Mouse (Mus musculus): ENCODE data around the gene Fscn2. TPM values are rescaled to one million over a fixed set of nuclear protein-coding genes. Genes with fewer than 3 reads are reported as not detected.
"Not testable (repeated sequence)": the region's sequence is repeated elsewhere in the genome, so short reads cannot be mapped to it uniquely, and the experiment has no call there.

Gene Fscn2
- polyA plus RNA-seq, 1 experiment from 2014 or later, result 0.61 TPM

DNA sequence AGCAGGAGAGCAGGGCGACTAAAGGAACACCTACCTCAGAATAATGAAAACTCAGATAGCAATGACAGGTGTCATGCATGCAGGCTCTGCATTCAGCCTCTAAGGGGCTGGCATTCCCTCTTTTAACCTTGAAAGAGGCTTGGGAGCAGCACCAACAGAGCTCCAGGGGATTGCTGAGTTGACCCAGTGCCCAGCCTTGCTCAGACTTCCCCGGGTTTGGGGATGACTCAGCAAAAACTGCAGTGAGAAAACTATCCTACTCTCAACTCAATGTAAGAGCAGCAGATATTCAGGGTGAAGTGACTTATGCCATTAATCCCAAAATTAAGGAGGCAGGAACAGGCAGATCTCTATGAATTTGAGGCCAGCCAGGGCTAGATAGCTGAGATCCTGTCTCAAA, 25.8 kb downstream of the Fscn2 start:
- Histone ChIP-seq H3K4me2 (replicated peaks) (no peak overlapping the region), H3K4me3 (no peak overlapping the region), H3K27ac (no peak overlapping the region), H3K4me1 (peaks cover under 1% of the 10 kb centered on the region), H3K36me3 (peaks cover 78% of the 10 kb centered on the region), H3K9me3 (no peaks in the 10 kb centered on the region), H3K9ac (no peak overlapping the region), H3K27me3 (no peaks in the 10 kb centered on the region)
- WGBS, result 79% methylated on average over 2 of the region's 2 CpGs
- ATAC-seq (ENCODE audit: low FRiP score, low read depth), result no peak

DNA sequence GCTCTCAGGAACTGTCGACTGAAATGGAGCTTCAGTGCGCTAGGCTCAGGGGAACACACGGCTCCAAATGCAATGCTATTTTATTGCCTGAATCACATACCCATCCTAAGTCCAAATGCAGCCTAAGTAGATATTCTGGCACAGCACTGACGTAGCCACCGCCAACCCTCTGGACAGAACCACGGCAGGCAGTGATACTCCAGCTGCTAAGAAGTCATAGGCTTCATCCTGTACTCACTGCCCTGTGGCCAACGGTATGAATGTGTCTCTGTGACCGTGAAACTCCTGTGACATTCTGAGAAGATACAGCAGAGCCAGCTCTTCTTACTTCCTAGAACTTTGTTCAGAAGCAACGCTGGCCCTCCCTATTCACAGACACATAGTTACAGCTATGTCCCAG, 27.2 kb downstream of the Fscn2 start:
- no peaks in the 10 kb centered on the region for H3K9me3 ChIP-seq
- no peak overlapping the region for H3K4me2 ChIP-seq (replicated peaks)
- H3K27me3 ChIP-seq, result no peaks in the 10 kb centered on the region
- no peak overlapping the region for H3K27ac ChIP-seq
- H3K4me3 ChIP-seq, result no peak overlapping the region
- peaks cover 8% of the 10 kb centered on the region for H3K4me1 ChIP-seq
- peaks cover 77% of the 10 kb centered on the region for H3K36me3 ChIP-seq
- no peak for ATAC-seq (ENCODE audit: low FRiP score, low read depth)
- WGBS, result 94% methylated on average over 9 of the region's 9 CpGs
- H3K9ac ChIP-seq, result no peak overlapping the region

DNA sequence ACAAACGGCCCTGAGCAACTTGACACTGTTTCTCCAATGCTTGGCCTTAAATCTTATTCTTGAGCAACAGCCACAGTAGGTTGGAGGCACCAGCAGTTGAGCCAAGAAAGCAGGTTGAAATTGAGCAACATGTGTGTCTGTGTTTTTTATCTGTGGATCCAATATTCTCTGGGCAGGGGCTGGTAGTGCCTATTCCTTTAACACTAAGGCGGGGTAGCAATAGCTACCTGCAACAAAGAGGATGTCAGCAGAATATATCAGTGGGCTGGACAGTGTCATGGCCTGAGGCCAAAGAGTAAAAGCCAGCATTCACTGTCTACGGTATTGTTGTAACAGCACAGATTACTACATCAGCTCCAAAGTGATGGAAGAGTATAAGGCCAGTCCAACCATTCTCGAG, 34.3 kb downstream of the Fscn2 start:
- H3K27me3 ChIP-seq, result no peaks in the 10 kb centered on the region
- no peak overlapping the region for H3K27ac ChIP-seq
- no peak for ATAC-seq (ENCODE audit: low FRiP score, low read depth)
- no peak overlapping the region for H3K4me3 ChIP-seq
- no peak overlapping the region for H3K9ac ChIP-seq
- peaks cover 83% of the 10 kb centered on the region for H3K36me3 ChIP-seq
- 84% methylated on average over 4 of the region's 4 CpGs for WGBS
- no peaks in the 10 kb centered on the region for H3K9me3 ChIP-seq
- no peak overlapping the region for H3K4me2 ChIP-seq (replicated peaks)
- H3K4me1 ChIP-seq, result peaks cover 8% of the 10 kb centered on the region

DNA sequence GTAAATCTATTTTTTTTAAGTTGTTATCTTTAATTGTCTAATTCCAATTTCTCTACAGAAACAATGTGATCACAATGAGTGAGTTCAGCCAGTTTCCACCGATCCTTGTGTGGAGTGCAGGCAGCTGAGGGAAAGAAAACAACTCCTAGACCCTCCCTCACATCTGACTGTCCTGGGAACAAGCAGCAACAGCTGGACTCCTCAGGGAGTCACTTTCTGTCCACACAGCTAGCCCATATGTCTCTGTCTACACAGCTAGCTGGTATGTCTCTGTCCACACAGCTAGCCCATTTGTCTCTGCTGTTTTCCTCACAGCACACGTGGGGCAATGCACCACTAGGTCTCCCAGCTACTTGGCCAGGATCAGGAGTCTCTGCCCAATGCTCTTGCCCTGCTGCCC, 36.3 kb downstream of the Fscn2 start:
- H3K36me3 ChIP-seq, result peaks cover 87% of the 10 kb centered on the region
- no peak overlapping the region for H3K4me3 ChIP-seq
- H3K9ac ChIP-seq, result no peak overlapping the region
- H3K4me2 ChIP-seq (replicated peaks), result no peak overlapping the region
- no peaks in the 10 kb centered on the region for H3K9me3 ChIP-seq
- no peaks in the 10 kb centered on the region for H3K27me3 ChIP-seq
- H3K4me1 ChIP-seq, result peaks cover 2% of the 10 kb centered on the region
- ATAC-seq (ENCODE audit: low FRiP score, low read depth), result no peak
- no peak overlapping the region for H3K27ac ChIP-seq
- WGBS, result 86% methylated on average over 2 of the region's 2 CpGs

DNA sequence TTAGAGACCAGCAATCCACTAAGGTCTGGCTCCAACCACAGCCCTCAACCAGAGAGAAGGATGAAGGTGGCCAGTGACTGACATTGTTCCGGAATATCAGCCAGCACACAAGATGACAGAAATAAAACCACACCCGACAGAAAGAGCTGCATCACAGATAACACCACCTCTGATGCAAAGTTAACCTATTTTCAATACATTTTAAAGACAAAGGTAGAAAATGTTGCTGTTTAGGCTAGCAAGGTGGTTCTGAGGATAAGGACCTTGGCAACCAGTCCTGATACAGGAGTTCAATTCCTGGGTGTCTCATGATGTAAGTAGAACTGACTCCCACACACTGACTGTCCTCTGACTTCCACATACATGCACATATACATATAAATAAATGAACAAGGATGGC, 38.0 kb downstream of the Fscn2 start:
- 87% methylated on average over 2 of the region's 2 CpGs for WGBS
- H3K27me3 ChIP-seq, result no peaks in the 10 kb centered on the region

DNA sequence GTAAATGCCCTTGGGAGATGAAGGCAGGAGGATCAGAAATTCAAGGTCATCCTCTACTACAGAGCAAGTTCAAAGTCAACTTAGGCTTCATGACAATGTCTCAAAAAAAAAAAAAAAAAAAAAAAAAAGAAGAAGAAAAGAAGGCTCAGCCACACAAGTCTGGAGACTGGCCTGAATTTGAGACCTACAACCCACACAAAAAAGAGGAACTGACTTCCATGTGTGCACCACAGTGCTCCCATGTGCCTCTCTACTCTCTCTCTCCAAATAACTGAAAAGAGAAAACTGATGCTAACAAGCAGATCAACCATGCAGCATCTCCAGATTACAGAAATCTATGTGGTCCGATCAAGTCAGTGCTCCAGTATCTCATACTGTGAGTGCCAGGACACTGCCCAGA, 43.5 kb downstream of the Fscn2 start:
- WGBS, result 91% methylated on average over 1 of the region's 1 CpGs
- Histone ChIP-seq H3K4me3 (no peak overlapping the region), H3K36me3 (peaks cover 95% of the 10 kb centered on the region), H3K27me3 (no peaks in the 10 kb centered on the region), H3K4me1 (no peaks in the 10 kb centered on the region), H3K4me2 (replicated peaks) (no peak overlapping the region), H3K27ac (no peak overlapping the region), H3K9me3 (no peaks in the 10 kb centered on the region), H3K9ac (no peak overlapping the region)
- no peak for ATAC-seq (ENCODE audit: low FRiP score, low read depth)

More for the DNA sequence above, 38.0 kb downstream of the Fscn2 start:
- no peak for ATAC-seq (ENCODE audit: low FRiP score, low read depth)
- Histone ChIP-seq H3K4me2 (replicated peaks) (no peak overlapping the region), H3K9ac (no peak overlapping the region), H3K4me1 (no peaks in the 10 kb centered on the region), H3K36me3 (peaks cover 87% of the 10 kb centered on the region), H3K27ac (no peak overlapping the region), H3K4me3 (no peak overlapping the region), H3K9me3 (no peaks in the 10 kb centered on the region)

DNA sequence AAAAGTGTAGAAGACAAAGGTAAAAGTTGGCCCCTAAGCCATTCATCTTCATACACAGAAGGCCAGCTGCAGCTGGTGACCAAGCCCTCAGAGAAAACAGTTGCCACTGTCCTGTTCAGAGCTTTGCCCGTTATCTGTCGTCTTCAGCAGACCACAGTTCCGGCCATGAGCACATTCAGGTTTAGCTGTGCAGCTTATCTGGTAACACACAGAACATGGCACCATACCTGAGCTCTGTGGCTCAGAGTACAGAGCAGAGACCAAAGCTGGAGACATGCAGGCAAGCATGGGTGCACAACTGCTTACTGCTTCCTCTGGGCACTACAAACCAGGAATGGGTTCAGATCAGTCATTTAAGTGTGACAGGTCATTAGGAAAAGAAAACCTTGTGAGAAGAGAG, 44.5 kb downstream of the Fscn2 start:
- no peak overlapping the region for H3K27ac ChIP-seq
- no peak overlapping the region for H3K9ac ChIP-seq
- no peak overlapping the region for H3K4me2 ChIP-seq (replicated peaks)
- no peaks in the 10 kb centered on the region for H3K27me3 ChIP-seq
- H3K4me1 ChIP-seq, result no peaks in the 10 kb centered on the region
- H3K4me3 ChIP-seq, result no peak overlapping the region
- peaks cover 95% of the 10 kb centered on the region for H3K36me3 ChIP-seq
- ATAC-seq (ENCODE audit: low FRiP score, low read depth), result no peak
- H3K9me3 ChIP-seq, result no peaks in the 10 kb centered on the region
- 90% methylated on average over 3 of the region's 3 CpGs for WGBS

DNA sequence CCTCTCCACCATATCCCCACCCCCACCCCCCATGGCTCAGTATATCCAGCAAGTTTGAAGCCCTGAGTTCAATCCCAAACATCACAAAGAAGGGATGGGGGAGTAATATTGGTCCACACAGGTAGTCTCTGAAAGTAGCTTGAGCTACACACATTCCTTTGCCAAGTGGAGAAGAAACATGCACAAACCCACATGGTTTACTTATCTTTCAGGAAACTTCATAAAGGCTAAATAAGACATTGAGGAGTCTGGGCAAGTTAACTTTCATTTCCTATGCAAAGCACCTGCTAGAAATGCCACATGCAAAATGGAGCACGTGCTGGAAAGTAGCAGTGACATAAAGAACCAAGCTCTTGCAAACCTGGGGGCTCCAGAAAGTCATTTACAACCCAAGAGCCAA, 45.1 kb downstream of the Fscn2 start:
- Histone ChIP-seq H3K27me3 (no peaks in the 10 kb centered on the region), H3K9ac (no peak overlapping the region), H3K36me3 (peaks cover 95% of the 10 kb centered on the region), H3K9me3 (no peaks in the 10 kb centered on the region), H3K27ac (no peak overlapping the region), H3K4me3 (no peak overlapping the region), H3K4me2 (replicated peaks) (no peak overlapping the region), H3K4me1 (no peaks in the 10 kb centered on the region)
- no peak for ATAC-seq (ENCODE audit: low FRiP score, low read depth)
- 89% methylated on average over 1 of the region's 1 CpGs for WGBS

DNA sequence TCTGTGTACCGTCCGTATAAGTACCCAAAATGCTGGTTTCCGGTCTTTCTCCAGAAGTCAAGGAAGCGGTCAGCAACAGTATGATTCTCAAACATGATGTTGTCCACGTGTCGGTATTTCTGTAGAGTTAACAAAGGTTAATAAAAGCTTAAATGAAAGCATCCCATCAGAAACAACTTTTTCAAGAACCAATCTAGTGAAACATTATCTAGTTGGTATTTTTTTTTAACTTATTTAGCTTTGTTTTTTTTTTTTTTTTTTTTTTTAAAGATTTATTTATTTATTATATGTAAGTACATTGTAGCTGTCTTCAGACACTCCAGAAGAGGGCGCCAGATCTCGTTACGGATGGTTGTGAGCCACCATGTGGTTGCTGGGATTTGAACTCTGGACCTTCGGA, 52.3 kb downstream of the Fscn2 start:
- not testable (repeated sequence) for H3K27ac ChIP-seq; H3K4me1 ChIP-seq; ATAC-seq (ENCODE audit: low FRiP score, low read depth); H3K4me2 ChIP-seq (replicated peaks); H3K4me3 ChIP-seq; H3K9ac ChIP-seq; H3K9me3 ChIP-seq; H3K27me3 ChIP-seq
- H3K36me3 ChIP-seq, result peaks cover 89% of the 10 kb centered on the region
- WGBS, result 95% methylated on average over 8 of the region's 10 CpGs

Small RNAs within 50 kb of the gene (microRNA-seq; reads per million reads assigned to microRNA genes)
- gene Gm23419 (not detected), gene Mir6935 (not detected)

Other genes with a start within 250 kb of the Fscn2 start
- gene Slc38a10, start 210.2 kb upstream of the Fscn2 start, polyA plus RNA-seq (2015; fragmentation: Nextera tagmentation; extraction: Ambion mirVana), result 86.4 and 94.5 TPM in 2 replicates
- 12.7 and 13.8 TPM in 2 replicates for gene Bahcc1, start 128.6 kb upstream of the Fscn2 start, polyA plus RNA-seq (2015; fragmentation: Nextera tagmentation; extraction: Ambion mirVana)
- 2,628 and 2,724 TPM in 2 replicates for gene Actg1, start 13.0 kb upstream of the Fscn2 start, polyA plus RNA-seq (2015; fragmentation: Nextera tagmentation; extraction: Ambion mirVana)
- gene Faap100, start 17.2 kb downstream of the Fscn2 start, polyA plus RNA-seq (2015; fragmentation: Nextera tagmentation; extraction: Ambion mirVana), result 37.0 and 38.6 TPM in 2 replicates
- gene Nploc4, start 76.2 kb downstream of the Fscn2 start, polyA plus RNA-seq (2015; fragmentation: Nextera tagmentation; extraction: Ambion mirVana), result 34.3 and 37.6 TPM in 2 replicates
- 0.14 TPM in 1 of 2 replicates, not detected in the other for gene Tspan10, start 81.1 kb downstream of the Fscn2 start, polyA plus RNA-seq (2015; fragmentation: Nextera tagmentation; extraction: Ambion mirVana)
- gene Pde6g, start 92.0 kb downstream of the Fscn2 start, polyA plus RNA-seq (2015; fragmentation: Nextera tagmentation; extraction: Ambion mirVana), result 0.38 and 0.39 TPM in 2 replicates
- gene Oxld1, start 96.5 kb downstream of the Fscn2 start, polyA plus RNA-seq (2015; fragmentation: Nextera tagmentation; extraction: Ambion mirVana), result 12.2 and 12.4 TPM in 2 replicates
- gene Ccdc137, start 96.6 kb downstream of the Fscn2 start, polyA plus RNA-seq (2015; fragmentation: Nextera tagmentation; extraction: Ambion mirVana), result 37.1 and 41.7 TPM in 2 replicates
- 65.8 and 67.9 TPM in 2 replicates for gene Arl16, start 106.1 kb downstream of the Fscn2 start, polyA plus RNA-seq (2015; fragmentation: Nextera tagmentation; extraction: Ambion mirVana)
- 120 and 124 TPM in 2 replicates for gene Mrpl12, start 123.1 kb downstream of the Fscn2 start, polyA plus RNA-seq (2015; fragmentation: Nextera tagmentation; extraction: Ambion mirVana)
- 46.8 and 49.0 TPM in 2 replicates for gene Slc25a10, start 130.3 kb downstream of the Fscn2 start, polyA plus RNA-seq (2015; fragmentation: Nextera tagmentation; extraction: Ambion mirVana)
- gene Gcgr, start 169.2 kb downstream of the Fscn2 start, polyA plus RNA-seq (2015; fragmentation: Nextera tagmentation; extraction: Ambion mirVana), result 6.3 and 7.3 TPM in 2 replicates
- gene Mcrip1, start 188.2 kb downstream of the Fscn2 start, polyA plus RNA-seq (2015; fragmentation: Nextera tagmentation; extraction: Ambion mirVana), result 245 TPM in 2 replicates
- gene Ppp1r27, start 189.6 kb downstream of the Fscn2 start, polyA plus RNA-seq (2015; fragmentation: Nextera tagmentation; extraction: Ambion mirVana), result 0.59 and 0.94 TPM in 2 replicates
- gene P4hb, start 211.7 kb downstream of the Fscn2 start, polyA plus RNA-seq (2015; fragmentation: Nextera tagmentation; extraction: Ambion mirVana), result 775 and 791 TPM in 2 replicates
- 530 and 555 TPM in 2 replicates for gene Arhgdia, start 220.1 kb downstream of the Fscn2 start, polyA plus RNA-seq (2015; fragmentation: Nextera tagmentation; extraction: Ambion mirVana)
- 480 and 508 TPM in 2 replicates for gene Alyref, start 236.8 kb downstream of the Fscn2 start, polyA plus RNA-seq (2015; fragmentation: Nextera tagmentation; extraction: Ambion mirVana)
- 217 and 222 TPM in 2 replicates for gene Anapc11, start 236.9 kb downstream of the Fscn2 start, polyA plus RNA-seq (2015; fragmentation: Nextera tagmentation; extraction: Ambion mirVana)
- 2.3 and 2.8 TPM in 2 replicates for gene Npb, start 246.9 kb downstream of the Fscn2 start, polyA plus RNA-seq (2015; fragmentation: Nextera tagmentation; extraction: Ambion mirVana)

Data from limb, embryonic 13.5 days (tissue).